Comparison of ENCODE assay signal across 10 mouse cellular contexts in the genomic region with DNA sequence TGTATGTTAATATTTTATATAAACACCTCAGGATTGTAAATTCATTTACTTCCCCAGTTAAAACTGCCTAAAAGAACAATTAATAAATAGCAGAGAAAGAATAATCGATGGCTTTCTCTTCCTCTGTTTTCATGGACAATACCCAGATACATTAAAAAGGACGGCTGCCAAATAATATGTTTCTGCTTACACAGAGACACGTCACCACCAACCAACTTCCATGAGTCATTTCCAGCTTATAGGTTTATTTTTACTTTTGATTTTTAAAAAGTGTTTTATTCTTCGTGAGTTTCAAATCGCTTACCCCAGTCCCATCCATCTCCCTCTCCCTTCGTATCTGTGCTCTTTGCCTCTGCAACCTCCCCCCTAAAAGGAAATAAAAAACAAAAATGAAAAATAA.
"Had no signal": no experiment of that assay in that cellular context is flagged by ENCODE, and none has a peak within 500 bp of the region (broad histone marks: within the 10 kb centered on the region; RNA-seq: fewer than 3 reads in every experiment).

No protein-coding gene starts in this region.

- H3K36me3 ChIP-seq: neural tube, embryonic 13.5 days; neural tube, embryonic 15.5 days; stomach, embryonic 15.5 days had no signal

- H3K4me1 ChIP-seq: neural tube, embryonic 13.5 days; neural tube, embryonic 15.5 days; stomach, embryonic 15.5 days had no signal

- H3K9ac ChIP-seq: neural tube, embryonic 13.5 days; neural tube, embryonic 15.5 days; stomach, embryonic 15.5 days had no signal

- H3K4me3 ChIP-seq: neural tube, embryonic 13.5 days; neural tube, embryonic 15.5 days; stomach, embryonic 15.5 days had no signal

- H3K27ac ChIP-seq: neural tube, embryonic 13.5 days; neural tube, embryonic 15.5 days; stomach, embryonic 15.5 days; stomach, postnatal 0 days had no signal

- DNase-seq: retina, postnatal 1 day; right cerebral cortex, adult 18-20 months; right cerebral cortex, postnatal 14 days; right cerebral cortex, postnatal 25 days; right cerebral cortex, postnatal 4 days; thymus, adult 18-20 months had no signal

- H3K4me2 ChIP-seq: neural tube, embryonic 13.5 days; neural tube, embryonic 15.5 days; stomach, embryonic 15.5 days had no signal

- H3K9me3 ChIP-seq: neural tube, embryonic 13.5 days; neural tube, embryonic 15.5 days; stomach, embryonic 15.5 days had no signal

- H3K27me3 ChIP-seq: neural tube, embryonic 13.5 days; neural tube, embryonic 15.5 days; stomach, embryonic 15.5 days had no signal
